Mouse (Mus musculus) embryo, embryonic 11 days (tissue): ENCODE results near the gene Gm3298.
"Not testable (repeated sequence)": the region's sequence is repeated elsewhere in the genome, so short reads cannot be mapped to it uniquely, and the experiment has no call there.

Source experiments
- DNase-seq: peaks from one replicate; pipeline ENCODE4 v3.0.0-alpha.2; 2015

Gm3298 gene

DNA sequence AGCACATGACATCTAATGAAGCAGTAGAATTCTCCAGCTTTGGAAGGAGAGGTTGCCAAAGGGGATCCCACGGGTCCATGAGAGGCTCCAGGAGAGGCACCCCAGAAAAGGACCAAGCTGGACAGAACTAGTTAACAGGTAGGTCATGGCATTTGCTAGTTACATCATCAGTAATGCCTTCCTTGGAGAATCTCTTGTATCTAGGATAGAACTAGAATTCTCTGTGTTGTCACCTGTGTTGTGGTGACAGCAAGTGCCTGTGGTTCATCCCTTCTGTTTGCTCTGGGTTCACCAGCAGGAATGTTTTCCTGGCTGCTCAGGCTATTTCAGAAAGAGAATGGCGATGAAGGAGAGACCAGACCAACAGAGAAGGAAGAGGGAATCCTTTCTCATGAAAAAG is at the start of gene Gm3298:
Gene Gm3298 (plus strand): TSS at position 301 of the 400 bp plus-strand sequence.
- DNase-seq, result not testable (repeated sequence)

DNA sequence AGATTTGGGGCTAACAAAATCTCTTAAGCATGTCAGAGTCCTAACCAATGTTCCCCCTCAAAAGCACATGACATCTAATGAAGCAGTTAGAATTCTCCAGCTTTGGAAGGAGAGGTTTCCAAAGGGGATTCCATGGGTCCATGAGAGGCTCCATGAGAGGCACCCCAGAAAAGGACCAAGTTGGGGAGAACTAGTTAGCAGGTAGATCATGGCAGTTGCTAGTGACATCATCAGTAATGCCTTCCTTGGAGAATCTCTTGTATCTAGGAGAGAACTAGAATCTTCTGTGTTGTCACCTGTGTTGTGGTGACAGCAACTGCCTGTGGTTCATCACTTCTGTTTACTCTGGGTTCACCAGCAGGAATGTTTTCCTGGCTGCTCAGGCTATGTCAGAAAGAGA is 32.1 kb upstream of the Gm3298 start, which contains the start of gene Gm8297:
Gene Gm8297 (plus strand): TSS at position 301 of the 400 bp plus-strand sequence.
- not testable (repeated sequence) for DNase-seq

DNA sequence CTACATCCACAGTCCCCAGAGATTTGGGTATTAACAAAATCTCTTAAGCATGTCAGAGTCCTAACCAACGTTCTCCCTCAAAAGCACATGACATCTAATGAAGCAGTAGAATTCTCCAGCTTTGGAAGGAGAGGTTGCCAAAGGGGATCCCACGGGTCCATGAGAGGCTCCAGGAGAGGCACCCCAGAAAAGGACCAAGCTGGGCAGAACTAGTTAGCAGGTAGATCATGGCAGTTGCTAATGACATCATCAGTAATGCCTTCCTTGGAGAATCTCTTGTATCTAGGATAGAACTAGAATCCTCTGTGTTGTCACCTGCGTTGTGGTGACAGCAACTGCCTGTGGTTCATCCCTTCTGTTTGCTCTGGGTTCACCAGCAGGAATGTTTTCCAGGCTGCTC is 34.6 kb downstream of the Gm3298 start, which contains the start of gene 4930555G01Rik:
Gene 4930555G01Rik (plus strand): TSS at position 301 of the 400 bp plus-strand sequence.
- DNase-seq, result not testable (repeated sequence)
